Mouse (Mus musculus) urinary bladder, postnatal 14 days (tissue): ENCODE results near the gene Opa3.

Experiments used
- DNase-seq: peaks from one replicate; pipeline ENCODE4 v3.0.0; 2021; ENCODE audit warnings: low spot score

Gene Opa3

DNA sequence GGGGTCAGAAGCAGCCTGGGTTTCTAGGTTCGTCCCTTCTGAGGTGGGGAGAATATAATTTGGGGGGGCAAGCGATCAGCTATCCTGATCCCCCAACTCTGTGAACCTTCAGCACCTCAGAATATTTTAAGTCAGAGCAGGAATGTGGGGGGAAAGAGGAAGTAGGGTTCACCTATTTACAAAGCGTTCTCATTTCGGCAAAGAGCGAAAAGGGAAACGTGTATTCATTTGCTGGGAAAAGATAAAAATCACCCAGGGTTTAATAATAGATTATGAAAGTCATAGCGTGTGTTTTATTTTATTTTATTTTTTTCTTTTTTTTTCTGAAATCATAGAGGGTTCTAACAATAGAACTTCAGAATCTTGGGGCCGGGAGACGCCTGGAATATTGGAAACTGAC lies 13.2 kb upstream of the Opa3 start:
- DNase-seq = no peak

DNA sequence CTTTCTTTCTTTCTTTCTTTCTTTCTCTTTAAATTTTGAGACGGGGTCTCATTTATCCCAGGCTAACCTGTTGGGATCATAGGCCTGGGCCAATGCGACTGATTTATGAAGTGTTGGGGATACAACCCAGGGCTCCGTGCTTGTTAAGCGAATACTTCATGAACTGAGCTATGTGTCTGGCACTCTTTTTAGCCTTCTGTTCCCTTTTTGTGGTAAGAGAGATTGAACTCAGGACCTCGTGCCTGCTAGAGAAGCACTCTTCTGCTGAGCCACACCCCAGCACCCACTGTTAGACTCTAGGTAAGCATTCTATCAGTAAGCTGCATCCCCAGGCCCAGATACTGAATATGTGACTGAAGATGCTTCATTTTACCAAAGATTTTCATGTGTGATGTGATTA lies 10.6 kb upstream of the Opa3 start:
- DNase-seq = no peak

DNA sequence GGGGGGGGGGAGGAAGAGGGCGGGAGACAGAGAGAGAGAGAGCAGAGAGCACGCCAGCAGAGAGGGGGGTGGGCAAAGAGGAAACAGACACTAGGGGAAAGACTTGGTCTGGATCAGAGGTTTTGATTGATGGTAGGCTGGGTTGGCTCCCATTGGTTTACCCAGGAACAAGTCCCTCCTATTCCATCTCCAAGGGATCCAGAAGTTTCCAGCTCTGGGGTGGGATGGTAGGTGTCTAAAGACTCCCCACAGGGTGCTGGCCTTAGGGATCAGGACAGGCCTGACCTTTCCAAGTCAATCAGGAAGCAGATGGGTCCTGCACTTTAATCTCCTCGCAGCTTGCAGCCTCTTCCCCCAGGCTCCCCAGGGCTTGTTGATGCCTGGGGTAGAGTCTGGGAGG lies 10.2 kb upstream of the Opa3 start:
- no peak for DNase-seq

GRCm38 (mm10) chr7:19220061-19220460 lies 8.1 kb upstream of the Opa3 start:
- no peak for DNase-seq

- DNase-seq = no peak
These were observed 5.9 kb upstream of the Opa3 start for GRCm38 (mm10) chr7:19222189-19222588.

DNA sequence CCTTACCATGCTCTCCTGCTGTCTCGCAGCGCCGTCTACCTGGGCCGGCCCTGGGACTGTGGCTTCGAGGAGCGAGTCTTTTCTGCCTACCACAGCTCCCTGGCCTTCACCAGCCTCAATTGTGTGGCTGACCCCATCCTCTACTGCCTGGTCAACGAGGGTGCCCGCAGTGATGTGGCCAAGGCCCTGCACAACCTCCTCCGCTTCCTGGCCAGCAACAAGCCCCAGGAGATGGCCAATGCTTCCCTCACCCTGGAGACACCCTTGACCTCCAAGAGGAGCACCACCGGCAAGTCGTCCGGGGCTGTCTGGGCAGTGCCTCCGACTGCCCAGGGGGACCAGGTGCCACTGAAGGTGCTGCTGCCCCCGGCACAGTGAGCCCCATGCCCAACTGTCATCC lies 5.3 kb upstream of the Opa3 start:
- DNase-seq = no peak

- no peak for DNase-seq
These were observed 3.2 kb upstream of the Opa3 start for GRCm38 (mm10) chr7:19224933-19225332.

- peak; percentile 42 for DNase-seq
These were observed 1.0 kb upstream of the Opa3 start for GRCm38 (mm10) chr7:19226817-19227797.

GRCm38 (mm10) chr7:19228793-19229148 lies 637 bp downstream of the Opa3 start:
- no peak for DNase-seq

DNA sequence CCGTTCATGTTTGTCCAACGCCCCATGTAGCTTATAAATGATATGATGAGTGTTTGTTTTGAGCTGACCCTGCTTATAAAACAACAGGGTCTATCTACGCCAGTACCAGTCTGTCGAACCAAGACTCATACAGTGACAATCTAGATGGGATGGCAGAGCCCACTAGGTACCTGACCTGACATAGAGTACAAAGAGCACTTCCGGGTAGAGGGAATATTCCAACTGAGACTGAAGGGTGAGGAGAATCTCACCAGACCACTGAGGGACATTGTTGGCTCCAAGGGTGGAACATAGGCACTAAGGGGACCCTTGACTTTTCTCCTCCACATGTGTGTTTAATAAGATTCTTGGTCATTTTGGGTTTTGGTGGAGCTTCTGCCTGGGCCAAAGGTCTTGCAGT lies 1.3 kb downstream of the Opa3 start:
- DNase-seq = no peak

DNA sequence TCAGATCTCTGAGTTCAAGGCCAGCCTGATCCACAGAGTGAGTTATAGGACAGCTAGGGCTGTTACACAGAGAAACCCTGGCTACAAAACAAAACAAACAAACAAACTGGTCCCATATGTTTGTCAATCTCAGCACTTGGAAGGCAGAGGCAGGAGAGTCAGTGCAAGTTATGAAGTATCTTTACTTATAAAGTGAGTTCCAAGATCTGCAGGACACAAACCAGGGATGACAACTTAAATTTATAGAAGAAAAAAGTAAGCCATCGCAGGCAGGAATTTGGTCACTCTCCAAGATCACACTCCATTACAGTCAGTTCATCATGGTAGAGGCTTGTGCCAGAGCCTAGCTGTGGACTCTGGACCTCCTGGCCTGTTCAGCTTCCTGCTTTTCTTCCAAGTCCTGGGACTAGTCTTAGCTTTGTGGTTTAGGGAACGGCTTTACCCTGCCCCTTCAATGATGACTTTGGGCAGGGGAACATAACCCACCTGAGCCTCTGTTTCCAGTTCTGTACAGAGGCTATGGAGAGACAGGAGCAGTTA lies 2.0 kb downstream of the Opa3 start:
- no peak for DNase-seq

DNA sequence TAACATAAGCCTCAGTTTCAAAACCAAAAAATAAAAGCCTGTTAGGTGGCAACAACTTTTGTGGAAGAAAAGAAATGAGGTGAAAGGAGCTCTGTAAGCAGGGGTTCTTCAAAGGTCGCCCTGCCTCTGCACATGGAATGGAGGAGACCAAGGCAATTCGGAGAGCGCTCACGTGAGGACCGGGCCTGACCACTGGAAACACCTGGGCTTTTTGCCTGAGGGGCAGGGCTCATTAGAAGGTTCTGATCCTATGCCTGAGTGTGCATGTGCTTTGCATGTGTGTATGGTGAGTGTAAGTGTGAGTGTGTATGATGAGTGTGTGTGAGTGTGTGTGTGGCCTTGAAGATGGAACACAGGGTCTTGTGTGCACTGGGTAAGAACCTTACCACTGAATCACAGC lies 2.8 kb downstream of the Opa3 start:
- no peak for DNase-seq

GRCm38 (mm10) chr7:19231849-19232248 lies 3.7 kb downstream of the Opa3 start:
- no peak for DNase-seq

DNA sequence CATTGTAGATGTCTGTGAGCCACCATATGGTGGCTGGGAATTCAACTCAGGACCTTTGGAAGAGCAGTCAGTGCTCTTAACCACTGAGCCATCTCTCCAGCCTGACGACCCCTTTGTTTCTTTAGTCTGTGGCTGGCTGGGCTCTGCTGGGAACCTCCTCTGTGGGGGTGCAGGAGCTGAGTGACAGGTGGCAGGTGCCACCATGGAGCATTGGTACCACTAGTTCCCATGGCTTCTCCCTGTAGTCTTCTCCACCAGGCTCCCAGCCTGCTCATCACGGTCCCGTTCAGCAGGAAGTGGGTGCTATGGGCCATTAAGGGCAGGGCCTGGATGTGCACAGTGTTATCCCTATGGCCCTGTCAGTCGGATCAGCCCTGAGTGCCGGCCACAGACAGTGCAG lies 6.5 kb downstream of the Opa3 start:
- DNase-seq = no peak

DNA sequence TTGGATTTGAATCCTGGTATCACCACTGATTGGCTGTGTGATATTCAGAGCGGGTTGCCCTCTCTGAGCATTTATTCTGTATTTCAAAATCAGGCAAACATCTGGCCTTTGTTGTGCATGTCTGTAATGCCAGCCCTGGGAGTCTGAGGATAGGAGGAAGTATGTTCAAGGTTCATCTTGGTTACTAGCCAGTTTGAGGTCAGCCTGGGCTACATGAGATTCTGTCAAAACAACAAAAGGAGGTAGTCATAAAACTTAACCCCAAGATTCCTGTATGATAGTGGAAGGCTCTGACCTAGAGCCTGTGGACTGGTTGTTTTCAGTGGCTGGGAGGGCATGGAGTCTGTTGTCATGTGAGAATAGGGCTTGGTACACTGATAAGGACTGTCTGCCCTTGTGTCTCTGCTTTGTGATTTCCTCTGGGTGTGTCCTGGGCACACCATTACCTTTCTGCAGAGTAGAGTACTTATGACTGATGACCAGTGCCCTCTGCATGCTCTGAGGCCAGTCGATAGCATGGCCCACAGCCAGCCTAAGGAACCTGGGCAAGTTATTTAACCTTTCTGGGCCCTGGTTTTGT lies 7.0 kb downstream of the Opa3 start:
- DNase-seq = no peak

DNA sequence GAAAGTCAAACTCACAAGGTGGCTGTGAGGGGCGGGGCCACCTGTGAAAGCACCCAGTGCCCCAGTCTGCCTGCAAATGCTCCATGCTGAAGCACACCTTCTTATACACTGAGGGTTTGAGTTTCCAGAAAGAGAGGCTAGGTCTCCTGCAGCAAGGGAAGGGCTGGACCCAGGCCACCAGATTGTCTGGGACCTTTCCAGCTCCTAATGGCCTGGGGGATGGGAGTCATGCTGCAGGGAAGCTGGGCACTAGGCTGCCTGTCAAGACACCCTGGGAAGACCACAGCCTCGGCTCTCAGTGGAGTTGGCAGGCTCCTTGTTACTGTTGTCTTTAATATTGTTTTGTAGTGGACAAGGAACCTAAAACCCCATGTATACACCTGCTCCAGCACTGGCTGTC lies 8.3 kb downstream of the Opa3 start:
- no peak for DNase-seq

- DNase-seq = no peak
These were observed 10.2 kb downstream of the Opa3 start for GRCm38 (mm10) chr7:19238344-19238743.

DNA sequence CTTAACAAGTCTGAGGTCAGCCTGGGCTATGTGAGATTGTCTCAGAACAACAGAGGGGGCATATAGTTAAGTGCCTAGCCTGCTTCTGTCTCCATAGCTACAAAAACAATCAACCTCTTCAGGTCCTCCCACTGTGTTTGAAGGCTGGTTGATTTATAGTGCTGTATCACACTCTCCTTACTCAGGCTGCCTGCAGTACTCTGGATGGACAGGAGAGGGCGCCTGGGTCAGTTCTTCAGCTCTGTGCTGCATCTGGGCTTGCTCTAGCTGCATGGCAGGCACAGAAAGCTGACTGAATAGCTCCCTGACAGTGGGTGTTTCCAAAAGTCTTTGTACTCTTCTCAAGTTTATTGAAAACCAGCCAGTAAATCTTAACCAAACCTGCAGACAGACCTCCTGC lies 11.3 kb downstream of the Opa3 start:
- DNase-seq = peak; percentile 93

GRCm38 (mm10) chr7:19239986-19240385 lies 11.9 kb downstream of the Opa3 start:
- DNase-seq = no peak

GRCm38 (mm10) chr7:19240905-19241463 lies 12.8 kb downstream of the Opa3 start:
- no peak for DNase-seq

DNA sequence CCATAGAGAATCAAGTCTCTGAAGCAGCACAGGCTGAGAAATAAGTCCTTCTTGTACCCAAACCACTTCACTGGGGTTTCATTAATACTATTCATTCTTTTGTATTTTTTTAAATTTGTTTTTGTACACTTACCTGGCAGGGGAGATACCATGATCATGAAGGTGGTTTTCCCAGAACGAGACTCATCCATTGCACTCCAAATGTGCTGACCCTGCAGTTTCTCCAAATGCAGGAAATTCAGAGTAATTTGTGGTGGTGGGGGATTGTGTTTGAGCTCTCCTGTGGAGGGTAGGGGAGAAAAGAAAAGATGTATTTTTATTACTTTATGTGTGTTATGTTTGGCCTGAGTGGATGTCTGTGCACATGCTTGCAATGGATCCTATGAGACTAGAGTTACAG lies 13.9 kb downstream of the Opa3 start:
- no peak for DNase-seq

GRCm38 (mm10) chr7:19243858-19244257 lies 15.7 kb downstream of the Opa3 start:
- no peak for DNase-seq

DNA sequence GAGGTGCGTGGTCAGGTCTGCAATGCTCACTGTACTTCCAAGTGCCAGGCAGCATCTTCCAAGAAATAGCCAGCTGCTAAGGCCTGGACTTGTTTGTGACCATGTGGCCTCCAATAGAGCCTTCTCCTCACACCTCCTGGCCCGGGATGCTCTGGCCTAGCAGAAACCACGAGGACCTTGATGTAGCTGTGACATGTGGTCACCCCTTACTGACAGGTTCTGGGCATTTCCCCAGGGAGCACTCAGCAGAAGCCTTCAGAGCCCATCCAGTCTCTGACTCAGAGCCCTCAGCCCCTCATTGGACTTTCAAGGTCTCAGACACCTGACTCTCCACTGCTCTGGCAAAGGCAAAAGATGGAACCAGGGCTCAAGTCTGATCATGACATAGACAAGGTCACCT lies 16.9 kb downstream of the Opa3 start:
- no peak for DNase-seq
